Mouse (Mus musculus): ENCODE results near the gene Atp5j2. TPM values are rescaled to one million over a fixed set of nuclear protein-coding genes. Genes with fewer than 3 reads are reported as not detected.
A peak's percentile ranks its signal among the peaks of the same experiment; 100 is the strongest.

Gene Atp5j2
- total and polyA plus RNA-seq, 2 experiments from 2014 or later = 139 to 570 TPM

- ATAC-seq (no peak), DNase-seq (no peak)
- Histone ChIP-seq H3K27me3 (ENCODE audit: insufficient read depth, low read length) (no peaks in the 10 kb centered on the region), H3K4me2 (ENCODE audit: low read depth) (no peak overlapping the region), H3K4me1 (ENCODE audit: insufficient read depth) (no peaks in the 10 kb centered on the region), H3K27ac (ENCODE audit: low read depth, low read length) (no peak overlapping the region), H3K9ac (no peak overlapping the region), H3K9me3 (ENCODE audit: low read length) (no peaks in the 10 kb centered on the region), H3K4me3 (ENCODE audit: low read depth, low read length) (no peak overlapping the region), H3K36me3 (ENCODE audit: insufficient read depth) (peaks cover 87% of the 10 kb centered on the region)
- no peak for TF ChIP-seq CTCF (IDR thresholded peaks at IDR 0.05; ENCODE audit: low read depth)
- WGBS = 90% methylated on average over 5 of the region's 5 CpGs
Measured at GRCm38 (mm10) chr5:145152690-145153089, 39.2 kb downstream of the Atp5j2 start.

- H3K27ac ChIP-seq (ENCODE audit: low read depth, low read length) = no peak overlapping the region
- no peak for TF ChIP-seq CTCF (IDR thresholded peaks at IDR 0.05; ENCODE audit: low read depth)
- no peaks in the 10 kb centered on the region for H3K27me3 ChIP-seq (ENCODE audit: insufficient read depth, low read length)
- DNase-seq = no peak
- H3K4me1 ChIP-seq (ENCODE audit: insufficient read depth) = no peaks in the 10 kb centered on the region
- no peak for ATAC-seq
- WGBS = 93% methylated on average over 6 of the region's 6 CpGs
- no peaks in the 10 kb centered on the region for H3K9me3 ChIP-seq (ENCODE audit: low read length)
- H3K4me3 ChIP-seq (ENCODE audit: low read depth, low read length) = no peak overlapping the region
- H3K9ac ChIP-seq = no peak overlapping the region
- H3K4me2 ChIP-seq (ENCODE audit: low read depth) = no peak overlapping the region
- peaks cover 98% of the 10 kb centered on the region for H3K36me3 ChIP-seq (ENCODE audit: insufficient read depth)
Measured at GRCm38 (mm10) chr5:145149294-145149693, 42.6 kb downstream of the Atp5j2 start.

GRCm38 (mm10) chr5:145147748-145148147 is 44.1 kb downstream of the Atp5j2 start:
- Histone ChIP-seq H3K4me2 (ENCODE audit: low read depth) (no peak overlapping the region), H3K9ac (no peak overlapping the region), H3K4me3 (ENCODE audit: low read depth, low read length) (no peak overlapping the region), H3K27ac (ENCODE audit: low read depth, low read length) (no peak overlapping the region), H3K36me3 (ENCODE audit: insufficient read depth) (peaks cover 98% of the 10 kb centered on the region), H3K4me1 (ENCODE audit: insufficient read depth) (no peaks in the 10 kb centered on the region), H3K27me3 (ENCODE audit: insufficient read depth, low read length) (no peaks in the 10 kb centered on the region), H3K9me3 (ENCODE audit: low read length) (no peaks in the 10 kb centered on the region)
- DNase-seq = no peak
- WGBS = 95% methylated on average over 5 of the region's 5 CpGs
- TF ChIP-seq CTCF (IDR thresholded peaks at IDR 0.05; ENCODE audit: low read depth) = no peak
- no peak for ATAC-seq

GRCm38 (mm10) chr5:145140611-145141010 is 51.3 kb downstream of the Atp5j2 start:
- no peak for ATAC-seq
- peak overlapping the region; percentile 83 for H3K27ac ChIP-seq (ENCODE audit: low read depth, low read length)
- H3K4me1 ChIP-seq (ENCODE audit: insufficient read depth) = peaks cover 22% of the 10 kb centered on the region; the same call in 1 of the 2 replicates
- no peaks in the 10 kb centered on the region for H3K27me3 ChIP-seq (ENCODE audit: insufficient read depth, low read length)
- H3K9me3 ChIP-seq (ENCODE audit: low read length) = no peaks in the 10 kb centered on the region
- H3K4me3 ChIP-seq (ENCODE audit: low read depth, low read length) = peak overlapping the region; percentile 89
- under 1% methylated on average over 18 of the region's 18 CpGs for WGBS
- TF ChIP-seq CTCF (IDR thresholded peaks at IDR 0.05; ENCODE audit: low read depth) = no peak
- H3K36me3 ChIP-seq (ENCODE audit: insufficient read depth) = peaks cover 41% of the 10 kb centered on the region
- peak overlapping the region; percentile 84 for H3K4me2 ChIP-seq (ENCODE audit: low read depth)
- DNase-seq = no peak
- peak overlapping the region; percentile 81 for H3K9ac ChIP-seq

- Histone ChIP-seq H3K9me3 (ENCODE audit: low read length) (no peaks in the 10 kb centered on the region), H3K36me3 (ENCODE audit: insufficient read depth) (peaks cover 40% of the 10 kb centered on the region), H3K9ac (peak within 1 kb of the TSS; percentile 81), H3K4me1 (ENCODE audit: insufficient read depth) (peaks cover 22% of the 10 kb centered on the region; the same call in 1 of the 2 replicates), H3K27ac (ENCODE audit: low read depth, low read length) (peak within 1 kb of the TSS; percentile 83), H3K4me3 (ENCODE audit: low read depth, low read length) (peak within 1 kb of the TSS; percentile 89), H3K4me2 (ENCODE audit: low read depth) (peak within 1 kb of the TSS; percentile 84), H3K27me3 (ENCODE audit: insufficient read depth, low read length) (no peaks in the 10 kb centered on the region)
- peak; percentile 33 for TF ChIP-seq CTCF (IDR thresholded peaks at IDR 0.05; ENCODE audit: low read depth)
- 1% methylated on average over 84 of the region's 84 CpGs for WGBS
- DNase-seq (peak; percentile 98), ATAC-seq (peak; percentile 97)
Measured at GRCm38 (mm10) chr5:145139571-145140519, 52.0 kb downstream of the Atp5j2 start, which contains the start of the genes Pdap1 and Bud31. Gene Pdap1, minus strand, starts transcription at chr5:145140238. Gene Bud31, plus strand, starts transcription at chr5:145140362.

GRCm38 (mm10) chr5:145138836-145139235 is 53.0 kb downstream of the Atp5j2 start:
- ATAC-seq (no peak), DNase-seq (no peak)
- peaks cover 42% of the 10 kb centered on the region for H3K36me3 ChIP-seq (ENCODE audit: insufficient read depth)
- peak overlapping the region; percentile 81 for H3K9ac ChIP-seq
- H3K4me3 ChIP-seq (ENCODE audit: low read depth, low read length) = peak overlapping the region; percentile 89
- H3K4me1 ChIP-seq (ENCODE audit: insufficient read depth) = peaks cover 22% of the 10 kb centered on the region; the same call in 1 of the 2 replicates
- H3K9me3 ChIP-seq (ENCODE audit: low read length) = no peaks in the 10 kb centered on the region
- no peaks in the 10 kb centered on the region for H3K27me3 ChIP-seq (ENCODE audit: insufficient read depth, low read length)
- peak overlapping the region; percentile 84 for H3K4me2 ChIP-seq (ENCODE audit: low read depth)
- 13% methylated on average over 6 of the region's 6 CpGs for WGBS
- TF ChIP-seq CTCF (IDR thresholded peaks at IDR 0.05; ENCODE audit: low read depth) = no peak
- no peak overlapping the region for H3K27ac ChIP-seq (ENCODE audit: low read depth, low read length)

Other genes with a start within 250 kb of the Atp5j2 start
- gene Smurf1, start 226.2 kb downstream of the Atp5j2 start, total RNA-seq (2014; rRNA removed) = 49.2 and 55.5 TPM in 2 replicates
- 15.3 and 21.6 TPM in 2 replicates for gene Smurf1, start 226.2 kb downstream of the Atp5j2 start, polyA plus RNA-seq (2015; fragmentation: Nextera tagmentation; extraction: Ambion mirVana)
- not detected in 2 replicates for gene Gm4871, start 159.3 kb downstream of the Atp5j2 start, total RNA-seq (2014; rRNA removed)
- gene Gm4871, start 159.3 kb downstream of the Atp5j2 start, polyA plus RNA-seq (2015; fragmentation: Nextera tagmentation; extraction: Ambion mirVana) = not detected in 2 replicates
- not detected in 2 replicates for gene 1700018F24Rik, start 149.1 kb downstream of the Atp5j2 start, total RNA-seq (2014; rRNA removed)
- gene 1700018F24Rik, start 149.1 kb downstream of the Atp5j2 start, polyA plus RNA-seq (2015; fragmentation: Nextera tagmentation; extraction: Ambion mirVana) = not detected in 2 replicates
- 146 and 156 TPM in 2 replicates for gene Arpc1a, start 108.2 kb downstream of the Atp5j2 start, total RNA-seq (2014; rRNA removed)
- 246 and 273 TPM in 2 replicates for gene Arpc1a, start 108.2 kb downstream of the Atp5j2 start, polyA plus RNA-seq (2015; fragmentation: Nextera tagmentation; extraction: Ambion mirVana)
- gene Kpna7, start 108.0 kb downstream of the Atp5j2 start, total RNA-seq (2014; rRNA removed) = 0.46 TPM in 1 of 2 replicates, not detected in the other
- not detected in 2 replicates for gene Kpna7, start 108.0 kb downstream of the Atp5j2 start, polyA plus RNA-seq (2015; fragmentation: Nextera tagmentation; extraction: Ambion mirVana)
- 28.6 and 34.2 TPM in 2 replicates for gene Arpc1b, start 77.8 kb downstream of the Atp5j2 start, total RNA-seq (2014; rRNA removed)
- gene Arpc1b, start 77.8 kb downstream of the Atp5j2 start, polyA plus RNA-seq (2015; fragmentation: Nextera tagmentation; extraction: Ambion mirVana) = 59.9 and 67.1 TPM in 2 replicates
- gene Pdap1, start 51.8 kb downstream of the Atp5j2 start, total RNA-seq (2014; rRNA removed) = 65.9 and 66.4 TPM in 2 replicates
- gene Pdap1, start 51.8 kb downstream of the Atp5j2 start, polyA plus RNA-seq (2015; fragmentation: Nextera tagmentation; extraction: Ambion mirVana) = 135 and 140 TPM in 2 replicates
- 127 and 138 TPM in 2 replicates for gene Bud31, start 51.7 kb downstream of the Atp5j2 start, total RNA-seq (2014; rRNA removed)
- 166 and 206 TPM in 2 replicates for gene Bud31, start 51.7 kb downstream of the Atp5j2 start, polyA plus RNA-seq (2015; fragmentation: Nextera tagmentation; extraction: Ambion mirVana)
- gene Ptcd1, start 25.0 kb downstream of the Atp5j2 start, total RNA-seq (2014; rRNA removed) = 30.1 and 32.6 TPM in 2 replicates
- gene Ptcd1, start 25.0 kb downstream of the Atp5j2 start, polyA plus RNA-seq (2015; fragmentation: Nextera tagmentation; extraction: Ambion mirVana) = 20.4 and 21.7 TPM in 2 replicates
- gene Cpsf4, start 24.8 kb downstream of the Atp5j2 start, total RNA-seq (2014; rRNA removed) = 47.9 and 52.7 TPM in 2 replicates
- 38.1 and 39.2 TPM in 2 replicates for gene Cpsf4, start 24.8 kb downstream of the Atp5j2 start, polyA plus RNA-seq (2015; fragmentation: Nextera tagmentation; extraction: Ambion mirVana)
- 15.6 and 16.0 TPM in 2 replicates for gene Zkscan14, start 9.8 kb upstream of the Atp5j2 start, total RNA-seq (2014; rRNA removed)
- gene Zkscan14, start 9.8 kb upstream of the Atp5j2 start, polyA plus RNA-seq (2015; fragmentation: Nextera tagmentation; extraction: Ambion mirVana) = 11.7 TPM in 2 replicates
- gene Zkscan5, start 12.5 kb upstream of the Atp5j2 start, total RNA-seq (2014; rRNA removed) = 16.2 and 18.6 TPM in 2 replicates
- gene Zkscan5, start 12.5 kb upstream of the Atp5j2 start, polyA plus RNA-seq (2015; fragmentation: Nextera tagmentation; extraction: Ambion mirVana) = 11.3 and 12.2 TPM in 2 replicates
- 28.2 and 36.2 TPM in 2 replicates for gene Zfp655, start 39.7 kb upstream of the Atp5j2 start, total RNA-seq (2014; rRNA removed)
- gene Zfp655, start 39.7 kb upstream of the Atp5j2 start, polyA plus RNA-seq (2015; fragmentation: Nextera tagmentation; extraction: Ambion mirVana) = 23.9 and 25.7 TPM in 2 replicates
- gene Zscan25, start 88.4 kb upstream of the Atp5j2 start, total RNA-seq (2014; rRNA removed) = 20.9 and 27.4 TPM in 2 replicates
- 0.48 and 0.65 TPM in 2 replicates for gene Zscan25, start 88.4 kb upstream of the Atp5j2 start, polyA plus RNA-seq (2015; fragmentation: Nextera tagmentation; extraction: Ambion mirVana)
- gene Cyp3a57, start 153.2 kb upstream of the Atp5j2 start, total RNA-seq (2014; rRNA removed) = not detected in 2 replicates
- gene Cyp3a57, start 153.2 kb upstream of the Atp5j2 start, polyA plus RNA-seq (2015; fragmentation: Nextera tagmentation; extraction: Ambion mirVana) = not detected in 2 replicates